Mouse (Mus musculus): Measurements from ENCODE around the gene Tcl1b3. TPM values are rescaled to one million over a fixed set of nuclear protein-coding genes. Genes with fewer than 3 reads are reported as not detected.
"Not testable (repeated sequence)": the region's sequence is repeated elsewhere in the genome, so short reads cannot be mapped to it uniquely, and the experiment has no call there.

Gene Tcl1b3
- total RNA-seq (2021): not detected

DNA sequence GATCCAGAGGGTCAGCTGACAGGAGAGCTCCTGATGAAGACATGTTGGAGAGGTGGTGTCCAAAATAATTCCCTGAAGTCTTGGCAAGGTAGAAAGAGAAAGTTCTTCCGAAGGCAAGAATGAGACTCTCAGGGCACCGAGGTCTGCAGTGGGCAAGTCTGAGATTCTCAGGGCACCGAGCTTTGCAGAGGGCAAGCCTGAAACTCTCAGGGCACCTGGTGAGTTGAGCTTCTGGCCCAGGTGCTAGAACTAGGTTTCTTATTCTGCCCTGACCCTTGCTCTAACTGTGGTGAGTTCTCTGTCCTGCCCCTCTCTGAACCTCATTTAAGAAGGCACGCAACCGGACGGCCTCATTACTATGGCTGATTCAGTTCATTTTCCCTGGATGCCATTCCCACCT is at the start of gene Tcl1b3:
Gene Tcl1b3 (plus strand): TSS at position 301 of the 400 bp plus-strand sequence.
- DNase-seq; intact Hi-C loops (cut with DNase I): not testable (repeated sequence)

DNA sequence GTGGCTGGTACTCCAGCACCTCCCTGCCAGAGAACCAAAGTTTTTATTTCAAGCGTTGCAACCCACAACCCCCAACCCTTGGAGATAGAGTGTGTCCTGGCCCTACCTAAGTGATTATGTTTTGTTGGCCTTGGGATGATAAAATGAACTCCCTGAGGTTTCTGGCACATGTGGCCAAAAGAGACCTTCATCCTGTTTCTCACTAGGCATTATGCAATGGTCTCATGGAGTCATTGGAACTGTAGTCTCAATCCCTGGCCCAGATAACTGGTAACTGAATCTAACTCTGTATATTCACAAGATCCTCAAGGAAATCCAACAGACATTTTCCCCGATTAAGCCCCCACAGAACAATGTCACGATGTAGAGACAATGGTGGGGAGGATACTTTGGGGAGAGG is 47.7 kb upstream of the Tcl1b3 start:
- intact Hi-C loops (cut with DNase I): no loop called here
- no peak for DNase-seq

DNA sequence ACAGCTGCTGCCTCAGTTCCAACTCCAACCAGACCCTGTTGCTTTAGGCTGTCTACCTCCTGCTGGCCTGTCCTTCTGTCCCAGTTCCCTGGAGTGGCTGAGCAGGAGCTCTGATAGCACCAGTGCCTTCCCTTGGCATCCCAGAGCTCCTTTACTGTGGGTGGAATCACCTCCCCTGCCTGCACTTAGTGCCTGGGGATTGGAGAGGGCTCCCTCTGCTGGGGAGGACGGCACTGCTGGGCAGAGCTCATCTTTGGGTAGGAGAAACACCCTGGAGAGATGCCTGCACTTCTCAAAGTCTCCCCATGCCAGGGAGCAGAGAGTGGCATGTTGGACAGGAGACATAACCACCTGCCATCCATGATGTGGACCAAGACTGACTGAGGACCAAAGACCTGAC is 45.9 kb upstream of the Tcl1b3 start:
- intact Hi-C loops (cut with DNase I): not testable (repeated sequence)

DNA sequence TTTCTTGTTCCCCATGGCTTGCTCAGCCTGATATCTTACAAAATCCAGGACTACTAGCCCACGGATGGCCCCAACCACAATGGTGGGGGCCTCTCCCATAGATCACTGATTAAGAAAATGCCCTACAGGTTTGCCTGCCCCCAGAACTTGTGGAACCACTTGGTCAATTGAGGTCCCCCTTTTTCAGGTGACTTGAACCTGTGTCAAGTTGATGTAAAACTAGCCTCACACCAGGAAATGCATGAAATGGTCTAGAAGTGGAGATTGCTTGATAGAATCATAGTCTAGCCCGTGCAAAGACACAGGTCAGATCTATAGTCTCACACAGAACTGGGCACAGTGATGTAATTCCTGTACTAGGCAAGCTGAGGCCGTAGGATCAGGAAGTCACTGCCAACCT is 45.1 kb upstream of the Tcl1b3 start, which contains the start of gene Tcl1b2:
Gene Tcl1b2 (plus strand): TSS at position 301 of the 400 bp plus-strand sequence.
- DNase-seq: no peak
- intact Hi-C loops (cut with DNase I): no loop called here

More for the DNA sequence above, 45.9 kb upstream of the Tcl1b3 start:
- not testable (repeated sequence) for DNase-seq

DNA sequence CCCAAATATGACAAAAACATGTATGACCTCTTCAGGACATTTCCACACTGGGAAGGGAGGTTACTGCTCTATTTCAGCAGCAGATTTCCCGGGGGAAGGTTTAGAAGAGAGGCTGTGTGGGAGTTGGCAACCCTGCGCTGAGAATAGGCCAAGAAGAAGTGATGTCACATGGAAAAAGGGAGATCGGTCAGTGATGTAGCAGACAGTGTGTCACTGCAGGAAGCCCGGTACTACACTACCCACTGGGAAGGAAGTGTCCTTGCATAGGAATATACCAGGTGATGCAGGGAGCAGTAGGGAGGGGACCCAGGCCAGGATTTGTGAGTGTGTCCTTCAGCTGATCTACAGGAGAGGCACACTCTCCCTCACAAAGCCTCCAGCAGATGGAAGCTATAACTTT is 35.6 kb upstream of the Tcl1b3 start:
- DNase-seq; intact Hi-C loops (cut with DNase I): not testable (repeated sequence)

DNA sequence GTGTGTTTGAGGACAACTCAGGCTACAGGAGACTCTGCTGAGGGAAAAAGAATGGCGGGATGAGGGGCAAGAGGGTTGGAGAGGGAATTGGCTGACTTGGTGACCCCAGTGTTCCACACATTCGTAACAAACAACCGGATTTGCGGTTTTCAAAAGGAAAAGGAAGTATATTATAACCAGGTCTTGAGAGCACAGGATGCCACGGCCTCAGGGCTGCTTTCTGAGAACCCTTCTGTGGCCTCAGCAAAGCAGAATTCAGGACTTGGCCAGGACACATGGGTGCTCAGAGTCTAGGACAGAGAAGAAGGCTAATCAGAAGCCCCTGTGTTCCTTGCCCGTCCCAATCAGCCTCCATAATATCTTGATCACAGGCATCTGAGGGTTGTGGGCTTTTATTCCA is 32.0 kb upstream of the Tcl1b3 start:
- intact Hi-C loops (cut with DNase I): no loop called here
- DNase-seq: no peak

DNA sequence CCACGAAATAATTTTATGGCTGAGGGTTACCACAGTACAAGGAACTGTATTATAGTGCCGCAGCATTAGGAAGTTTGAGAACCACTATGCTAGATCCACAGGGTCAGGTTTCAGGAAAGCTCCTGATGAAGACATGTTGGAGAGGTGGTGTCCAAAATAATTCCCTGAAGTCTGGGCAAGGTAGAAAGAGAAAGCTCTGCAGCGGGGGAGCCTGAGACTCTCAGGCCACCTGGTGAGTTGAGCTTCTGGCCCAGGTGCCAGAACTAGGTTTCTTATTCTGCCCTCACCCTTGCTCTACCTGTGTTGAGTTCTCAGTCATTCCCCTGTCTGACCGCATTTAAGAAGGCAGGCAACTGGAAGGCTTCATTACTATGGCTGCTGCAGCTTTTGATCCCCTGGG is 31.5 kb upstream of the Tcl1b3 start, which contains the start of gene Tcl1b1:
Gene Tcl1b1 (plus strand): TSS at position 301 of the 400 bp plus-strand sequence.
- intact Hi-C loops (cut with DNase I): no loop called here
- no peak for DNase-seq

DNA sequence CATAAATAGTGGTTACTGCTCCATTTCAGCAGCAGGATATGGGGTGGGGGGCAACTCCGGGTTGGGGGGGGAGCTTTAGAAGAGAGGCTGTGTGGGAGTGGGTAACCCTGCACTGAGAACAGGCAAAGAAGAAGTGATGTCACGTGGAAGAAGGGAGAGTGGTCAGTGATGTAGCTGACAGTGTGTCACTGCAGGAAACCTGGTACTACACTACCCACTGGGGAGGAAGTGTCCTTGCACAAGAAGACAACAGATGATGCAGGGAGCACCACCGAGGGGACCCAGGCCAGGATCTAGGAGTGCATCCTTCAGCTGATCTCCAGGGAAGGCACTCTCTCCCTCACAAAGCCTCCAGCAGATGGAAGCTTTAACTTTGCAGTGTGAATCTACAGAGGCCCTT is 24.1 kb upstream of the Tcl1b3 start:
- intact Hi-C loops (cut with DNase I): no loop called here
- no peak for DNase-seq

DNA sequence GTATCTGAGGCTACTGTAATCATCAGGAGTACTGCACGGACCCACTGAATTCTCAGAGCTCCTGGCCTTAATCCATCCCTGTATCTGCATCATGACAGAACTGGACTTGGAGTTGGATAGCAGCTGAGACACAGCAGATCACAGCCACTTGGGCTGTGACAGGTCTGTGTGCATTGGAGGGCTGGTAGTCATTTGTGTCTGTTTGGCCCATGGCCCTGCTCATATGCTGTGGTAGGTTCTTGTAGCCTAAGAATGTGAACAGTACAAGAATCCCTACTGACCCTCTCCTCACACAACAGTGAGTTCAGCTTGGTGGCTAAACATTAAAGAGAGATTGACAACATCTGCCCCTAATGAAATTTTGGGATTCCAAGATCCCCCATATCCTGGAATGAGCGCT is 17.5 kb upstream of the Tcl1b3 start:
- intact Hi-C loops (cut with DNase I): no loop called here
- no peak for DNase-seq

DNA sequence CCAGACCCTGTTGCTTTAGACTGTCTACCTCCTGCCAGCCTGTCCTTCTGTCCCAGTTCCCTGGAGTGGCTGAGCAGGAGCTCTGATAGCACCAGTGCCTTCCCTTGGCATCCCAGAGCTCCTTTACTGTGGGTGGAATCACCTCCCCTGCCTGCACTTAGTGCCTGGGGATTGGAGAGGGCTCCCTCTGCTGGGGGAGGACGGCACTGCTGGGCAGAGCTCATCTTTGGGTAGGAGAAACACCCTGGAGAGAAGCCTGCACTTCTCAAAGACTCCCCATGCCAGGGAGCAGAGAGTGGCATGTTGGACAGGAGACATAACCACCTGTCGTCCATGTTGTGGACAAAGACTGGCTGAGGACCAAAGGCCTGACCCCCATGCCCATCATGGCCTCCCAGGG is 16.5 kb upstream of the Tcl1b3 start:
- DNase-seq: peak; percentile 62
- intact Hi-C loops (cut with DNase I): not testable (repeated sequence)

DNA sequence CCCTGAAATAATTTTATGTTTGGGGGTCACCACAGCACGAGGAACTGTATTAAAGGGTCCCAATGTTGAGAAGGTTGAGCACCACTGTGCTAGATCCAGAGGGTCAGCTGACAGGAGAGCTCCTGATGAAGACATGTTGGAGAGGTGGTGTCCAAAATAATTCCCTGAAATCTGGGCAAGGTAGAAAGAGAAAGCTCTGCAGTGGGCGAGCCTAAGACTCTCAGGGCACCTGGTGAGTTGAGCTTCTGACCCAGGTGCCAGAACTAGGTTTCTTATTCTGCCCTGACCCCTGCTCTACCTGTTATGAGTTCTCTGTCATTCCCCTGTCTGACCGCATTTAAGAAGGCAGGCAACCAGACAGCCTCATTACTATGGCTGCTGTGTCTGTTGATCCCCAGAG is 14.8 kb upstream of the Tcl1b3 start, which contains the start of gene Tcl1b5:
Gene Tcl1b5 (plus strand): TSS at position 301 of the 400 bp plus-strand sequence.
- intact Hi-C loops (cut with DNase I); DNase-seq: not testable (repeated sequence)

DNA sequence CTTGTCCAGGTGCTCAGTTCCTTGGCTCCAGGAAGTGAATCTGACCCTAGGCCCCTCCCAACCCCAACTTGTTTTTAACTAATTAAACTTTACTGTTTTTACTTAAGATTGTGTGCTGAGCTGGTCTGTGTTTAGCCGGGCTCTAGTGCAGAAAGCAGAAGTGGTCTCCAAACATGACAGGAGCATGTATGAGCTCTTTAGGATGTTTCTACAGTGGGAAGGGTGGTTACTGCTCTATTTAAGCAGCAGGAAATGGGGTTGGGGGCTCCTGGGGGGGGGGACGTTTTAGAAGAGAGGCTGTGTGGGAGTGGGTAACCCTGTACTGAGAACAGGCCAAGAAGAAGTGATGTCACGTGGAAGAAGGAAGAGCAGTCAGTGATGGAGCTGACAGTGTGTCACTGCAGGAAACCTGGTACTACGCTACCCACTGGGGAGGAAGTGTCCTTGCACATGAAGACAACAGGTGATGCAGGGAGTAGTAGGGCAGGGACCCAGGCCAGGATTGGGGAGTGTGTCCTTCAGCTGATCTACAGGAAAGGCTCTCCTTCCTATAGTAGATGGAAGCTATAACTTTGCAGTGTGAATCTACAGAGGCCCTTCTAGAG is 9.7 kb upstream of the Tcl1b3 start:
- DNase-seq; intact Hi-C loops (cut with DNase I): not testable (repeated sequence)

DNA sequence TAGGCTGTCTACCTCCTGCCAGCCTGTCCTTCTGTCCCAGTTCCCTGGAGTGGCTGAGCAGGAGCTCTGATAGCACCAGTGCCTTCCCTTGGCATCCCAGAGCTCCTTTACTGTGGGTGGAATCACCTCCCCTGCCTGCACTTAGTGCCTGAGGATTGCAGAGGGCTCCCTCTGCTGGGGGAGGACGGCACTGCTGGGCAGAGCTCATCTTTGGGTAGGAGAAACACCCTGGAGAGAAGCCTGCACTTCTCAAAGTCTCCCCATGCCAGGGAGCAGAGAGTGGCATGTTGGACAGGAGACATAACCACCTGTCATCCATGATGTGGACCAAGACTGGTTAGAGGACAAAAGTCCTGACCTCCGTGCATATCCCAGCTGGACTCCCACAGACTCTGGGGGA is 1.9 kb upstream of the Tcl1b3 start:
- intact Hi-C loops (cut with DNase I): not testable (repeated sequence)
- peak; percentile 9 for DNase-seq

DNA sequence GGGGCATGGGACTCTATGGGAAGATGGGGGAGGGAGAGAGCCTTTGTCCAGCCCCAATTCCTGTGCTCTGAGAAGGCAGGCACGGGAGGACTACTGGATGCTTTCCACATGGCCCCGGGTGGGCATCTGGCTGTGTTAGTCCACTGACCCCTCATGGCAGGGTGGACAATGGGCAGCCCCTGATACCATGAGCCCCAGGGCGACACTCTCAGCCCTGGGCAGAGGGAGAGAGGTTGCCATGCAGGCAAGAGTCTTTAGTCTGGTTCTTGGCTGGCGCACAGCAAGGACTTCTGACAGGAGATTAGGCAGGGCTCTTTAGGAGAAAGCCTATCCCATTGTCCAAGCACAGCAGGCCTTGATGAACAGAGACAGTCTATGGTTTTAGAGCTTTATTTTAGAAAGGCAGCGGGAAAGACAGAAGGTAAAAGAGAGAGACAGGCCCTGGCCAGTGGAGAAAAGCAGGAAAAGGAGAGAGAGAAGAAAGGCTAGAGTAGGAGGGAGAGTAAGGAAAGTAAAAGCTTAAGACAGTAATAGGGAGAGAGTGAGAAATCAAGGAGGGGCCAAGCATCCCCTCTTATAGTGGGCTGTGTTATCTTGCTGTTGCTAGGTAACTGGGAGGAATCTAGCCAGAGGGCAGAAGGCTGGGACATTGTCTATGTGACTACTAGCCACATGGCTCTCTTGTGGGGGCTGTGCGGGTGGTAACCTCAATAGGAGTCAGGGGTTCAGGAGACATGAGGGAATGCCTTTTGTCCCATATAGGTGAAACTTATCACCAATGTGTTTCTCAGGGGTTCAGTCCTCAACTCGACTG is 9.0 kb downstream of the Tcl1b3 start:
- DNase-seq; intact Hi-C loops (cut with DNase I): not testable (repeated sequence)

DNA sequence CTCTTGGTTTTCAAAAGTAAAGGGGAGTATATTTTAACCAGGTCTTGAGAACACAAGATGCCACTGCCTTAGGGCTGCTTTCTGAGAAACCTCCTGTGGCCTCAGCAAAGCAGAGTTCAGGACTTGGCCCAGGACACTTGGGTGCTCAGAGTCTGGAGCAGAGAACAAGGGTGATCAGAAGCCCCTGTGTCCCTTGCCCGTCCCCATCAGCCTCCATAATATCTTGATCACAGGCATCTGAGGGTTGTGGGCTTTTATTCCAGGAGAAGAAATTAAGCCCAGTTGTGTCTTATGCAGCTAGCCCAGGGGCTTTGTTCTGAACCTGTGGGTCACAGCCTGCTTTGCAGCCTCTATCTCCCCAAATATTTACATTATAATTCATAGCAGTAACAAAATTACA is 10.8 kb downstream of the Tcl1b3 start, which contains the start of gene Tcl1b4:
Gene Tcl1b4 (plus strand): TSS at position 301 of the 400 bp plus-strand sequence.
- intact Hi-C loops (cut with DNase I); DNase-seq: not testable (repeated sequence)

DNA sequence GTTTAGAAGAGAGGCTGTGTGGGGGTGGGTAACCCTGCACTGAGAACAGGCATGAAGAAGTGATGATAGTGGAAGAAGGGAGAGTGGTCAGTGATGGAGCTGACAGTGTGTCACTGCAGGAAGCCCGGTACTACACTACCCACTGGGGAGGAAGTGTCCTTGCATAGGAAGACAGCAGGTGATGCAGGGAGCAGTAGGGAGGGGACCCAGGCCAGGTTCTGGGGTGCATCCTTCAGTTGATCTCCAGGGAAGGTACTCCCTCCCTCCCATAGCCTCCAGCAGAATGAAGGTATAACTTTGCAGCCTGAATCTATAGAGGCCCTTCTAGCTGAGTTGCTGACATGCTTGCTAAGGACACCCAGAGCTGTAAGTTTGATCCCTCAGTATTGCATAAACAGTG is 16.2 kb downstream of the Tcl1b3 start:
- intact Hi-C loops (cut with DNase I): no loop called here
- DNase-seq: no peak

DNA sequence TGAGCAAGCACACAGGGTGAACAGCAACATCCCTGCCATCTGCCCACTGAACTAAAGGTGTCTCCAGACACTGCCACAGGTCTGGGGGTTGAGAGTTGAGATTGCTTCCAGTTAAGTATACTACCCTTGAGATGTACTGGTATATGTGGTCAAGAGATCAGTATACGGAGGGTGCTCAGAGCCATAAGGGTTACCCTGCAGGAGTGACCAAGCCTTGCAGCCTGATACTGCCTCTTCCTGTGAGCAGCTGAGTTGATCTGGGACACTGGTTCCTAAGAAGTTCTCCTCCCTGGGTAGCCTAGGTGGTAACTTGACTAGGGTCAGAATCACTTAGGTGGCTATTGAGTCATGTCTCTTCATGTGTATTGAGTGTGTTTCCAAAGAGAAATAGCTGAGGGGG is 17.6 kb downstream of the Tcl1b3 start:
- intact Hi-C loops (cut with DNase I): no loop called here
- no peak for DNase-seq

DNA sequence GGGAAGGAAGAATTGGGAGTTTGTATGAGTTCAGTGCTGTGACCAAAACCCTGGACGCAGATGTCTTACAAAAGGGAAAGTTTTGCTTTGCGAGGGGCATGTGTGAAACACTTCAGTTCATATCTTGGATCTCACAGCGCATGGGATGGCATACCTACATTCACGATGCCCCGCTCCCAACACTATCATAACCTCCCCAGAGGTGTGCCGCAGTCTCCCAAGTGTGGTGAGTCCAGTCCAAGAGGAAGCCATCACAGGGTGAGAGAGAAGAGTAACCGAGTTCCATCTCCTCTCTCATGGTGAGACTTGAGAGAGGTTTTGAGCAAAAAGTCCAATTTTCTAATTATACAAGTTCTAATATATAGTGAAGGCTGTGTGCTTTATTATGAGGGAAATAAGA is 18.4 kb downstream of the Tcl1b3 start:
- DNase-seq: no peak
- intact Hi-C loops (cut with DNase I): no loop called here

DNA sequence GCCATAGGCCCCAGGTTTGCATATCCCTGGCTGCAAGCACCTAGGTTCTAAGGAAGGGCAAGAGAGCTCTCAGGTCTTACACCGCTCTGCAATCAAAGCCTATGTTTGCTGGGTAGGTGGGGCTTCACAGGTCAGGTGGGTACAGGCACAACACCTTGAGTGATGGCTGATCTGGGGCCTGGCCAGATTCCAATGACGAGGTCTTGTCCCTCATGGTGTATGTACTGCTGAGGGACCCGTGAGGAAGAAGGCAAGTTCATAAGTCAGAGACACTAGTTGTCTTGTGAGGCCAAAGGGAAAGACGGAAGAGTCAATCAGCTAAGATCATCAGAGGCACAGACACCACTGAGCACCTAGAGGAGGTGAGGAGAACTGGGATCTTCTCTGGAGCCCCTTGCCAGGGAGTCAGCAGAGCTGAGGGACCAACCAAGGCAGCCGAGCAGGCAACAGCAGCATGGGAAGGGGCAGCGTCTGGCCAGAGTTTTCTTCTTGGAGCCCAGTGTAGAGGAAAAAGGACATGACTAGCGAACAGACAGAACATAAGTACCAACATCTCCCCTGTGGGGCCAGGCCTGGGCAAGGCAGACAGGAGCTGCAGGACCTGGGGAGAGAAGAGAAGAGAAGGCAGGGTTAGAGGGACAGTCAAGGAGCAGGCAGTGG is 26.4 kb downstream of the Tcl1b3 start:
- DNase-seq: no peak
- intact Hi-C loops (cut with DNase I): no loop called here

DNA sequence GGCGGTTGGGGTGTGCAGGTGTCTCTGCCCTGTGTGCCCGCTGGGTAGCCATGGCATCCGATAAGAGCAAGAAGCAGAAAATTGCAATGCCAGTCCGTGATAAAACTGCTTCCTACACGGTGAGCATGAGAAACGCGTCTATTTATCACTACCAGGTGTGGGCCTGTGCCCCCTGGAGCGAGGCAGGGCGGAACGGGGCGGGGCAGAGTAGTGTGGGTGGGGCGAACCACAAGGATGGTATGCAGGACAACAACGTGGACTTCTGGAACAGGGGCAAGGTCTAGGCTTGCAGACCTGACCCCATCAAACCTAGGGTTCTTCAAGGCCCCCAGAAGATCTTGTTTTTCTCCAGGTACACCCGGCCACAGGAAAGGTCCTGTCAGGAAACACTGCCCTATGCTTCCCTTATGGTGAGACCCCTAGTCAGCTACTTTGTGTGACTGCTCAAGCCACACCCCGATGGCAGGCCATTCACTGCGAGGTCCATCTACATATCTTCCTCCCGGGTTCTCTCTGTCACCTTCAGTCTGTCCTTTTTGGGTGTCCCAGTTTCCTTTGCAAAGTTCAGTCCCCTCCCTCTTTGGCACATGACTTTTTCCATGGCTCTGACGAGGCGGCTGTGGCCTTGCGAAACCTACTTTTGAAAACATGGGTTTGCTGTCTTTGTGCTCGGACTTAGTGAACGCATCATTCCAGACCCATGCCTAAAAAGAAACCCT is 31.9 kb downstream of the Tcl1b3 start, which contains the start of gene Tcl1:
Gene Tcl1 (minus strand): TSS at position 193 of the 719 bp plus-strand sequence.
- no peak for DNase-seq

More for the DNA sequence above, 31.9 kb downstream of the Tcl1b3 start, which contains the start of gene Tcl1:
- intact Hi-C loops (cut with DNase I): no loop called here

Measured in left cerebral cortex, postnatal 4 days (tissue).